Mouse (Mus musculus) megakaryocyte progenitor cell, adult 5-6 weeks (primary cell): ENCODE measurements around the gene Serpinf2. TPM values are rescaled to one million over a fixed set of nuclear protein-coding genes. Genes with fewer than 3 reads are reported as not detected.

Experiments
- ATAC-seq: replicated peaks from 2 replicates; pipeline ENCODE4 v1.8.0; 2016; ENCODE audit warnings: mild to moderate bottlenecking, moderate TSS enrichment, inconsistent platforms; ENCODE audit not compliant: poor library complexity
- total RNA-seq, 2 experiments: library from RNA; stranded (forward) in 1 of 2; stranded (reverse) in 1 of 2; fragments of 157-497, 149-512 nt in 1 of 2; fragments of 200-1000 nt in 1 of 2; gene quantifications; 2 replicates each; pipeline versions ENCODE4 v1.2.3 to v1.2.4; 2015 to 2017

The Serpinf2 gene
- total RNA-seq, 2 experiments from 2014 or later, result 0.20 TPM; not detected in 1

DNA sequence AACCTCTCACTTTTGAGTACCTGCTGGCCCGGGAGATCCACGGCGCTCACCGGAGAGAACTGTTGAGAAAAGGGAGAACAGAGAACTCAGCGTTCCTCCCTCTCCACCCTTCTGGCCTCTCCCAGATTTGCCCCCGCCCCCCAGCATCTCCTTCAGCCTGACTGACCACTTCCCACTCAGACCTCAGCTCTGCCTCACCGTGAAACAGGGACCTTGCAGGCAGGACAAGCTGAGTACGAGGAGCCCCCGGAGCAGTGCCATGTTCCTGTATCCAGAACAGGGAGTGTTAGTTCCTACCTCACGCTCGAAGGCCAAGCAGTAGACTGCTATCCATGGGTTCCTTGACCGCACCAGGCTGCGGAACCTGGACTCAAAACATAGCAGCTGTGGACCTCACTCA, 1.2 kb downstream of the Serpinf2 start:
- no peak for ATAC-seq

DNA sequence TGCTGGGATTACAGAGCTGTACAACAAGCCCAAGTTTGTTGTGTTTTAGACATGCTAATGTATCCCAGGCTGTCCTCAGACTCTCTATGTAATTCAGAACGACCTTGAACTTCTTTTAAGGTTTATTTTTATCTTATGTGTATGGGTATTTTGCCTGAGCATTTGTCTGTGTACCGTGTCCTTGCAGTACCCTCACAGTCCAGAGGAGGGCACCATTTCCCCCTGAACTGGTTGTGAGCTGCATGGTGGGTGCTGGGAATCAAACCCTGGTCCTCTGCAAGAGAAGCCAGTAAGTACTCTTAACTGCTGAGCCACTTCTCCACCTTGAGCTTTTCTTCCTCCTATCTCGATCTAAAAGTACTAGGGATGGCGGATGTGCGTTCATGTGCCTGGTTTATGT, 5.3 kb downstream of the Serpinf2 start:
- ATAC-seq, result no peak

DNA sequence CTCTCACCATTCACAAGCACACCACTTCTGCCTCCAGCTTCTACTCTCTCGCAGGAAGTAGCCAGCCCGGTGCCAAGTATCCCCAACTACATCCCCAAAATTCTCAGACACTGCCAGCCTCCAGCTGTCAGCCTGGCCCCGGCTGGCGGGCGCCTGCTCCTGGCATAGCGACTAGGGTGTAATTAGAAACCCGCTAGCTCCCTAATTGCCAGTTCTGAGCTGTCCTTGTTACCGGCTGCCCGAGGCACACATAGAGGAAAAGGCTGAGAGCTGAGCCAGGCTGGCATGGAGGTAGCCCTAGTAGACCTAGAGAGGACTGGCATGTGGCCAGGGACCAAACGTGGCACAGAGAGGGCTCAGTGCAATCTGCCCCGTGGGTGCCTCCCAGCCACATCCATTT, 8.1 kb downstream of the Serpinf2 start:
- no peak for ATAC-seq

DNA sequence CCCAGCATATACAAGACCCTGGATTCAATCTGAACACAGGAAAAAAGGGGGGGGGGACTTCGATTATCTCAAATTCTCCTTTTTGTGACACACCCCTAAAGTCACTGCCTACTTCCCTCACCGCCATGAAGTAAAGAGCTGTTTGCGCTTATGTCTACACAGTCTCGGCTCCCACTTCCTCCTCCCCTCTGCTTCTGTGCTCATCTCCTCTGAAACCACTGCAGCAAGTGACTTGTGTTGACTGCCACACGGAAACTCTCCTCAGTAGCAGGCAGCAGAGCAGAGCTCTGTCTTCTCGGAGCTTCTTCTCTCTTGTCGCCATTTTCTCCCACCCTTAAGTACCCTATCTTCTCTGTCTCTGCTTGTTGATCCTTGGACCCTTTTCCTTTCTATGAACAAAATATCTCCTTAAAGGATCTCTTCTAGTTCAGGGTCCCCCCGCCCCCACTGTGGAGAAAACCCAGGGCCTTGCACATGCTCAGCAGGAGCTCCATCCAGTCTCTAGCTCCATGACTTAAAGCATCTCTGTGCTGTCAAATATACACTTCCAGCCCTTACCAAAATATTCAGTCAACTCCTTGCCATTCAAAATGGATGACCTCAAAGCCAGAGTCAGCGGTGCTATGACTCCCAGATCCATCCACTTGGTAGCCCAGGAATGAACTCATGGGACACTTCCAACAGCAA, 10.2 kb downstream of the Serpinf2 start:
- peak; percentile 97 for ATAC-seq

DNA sequence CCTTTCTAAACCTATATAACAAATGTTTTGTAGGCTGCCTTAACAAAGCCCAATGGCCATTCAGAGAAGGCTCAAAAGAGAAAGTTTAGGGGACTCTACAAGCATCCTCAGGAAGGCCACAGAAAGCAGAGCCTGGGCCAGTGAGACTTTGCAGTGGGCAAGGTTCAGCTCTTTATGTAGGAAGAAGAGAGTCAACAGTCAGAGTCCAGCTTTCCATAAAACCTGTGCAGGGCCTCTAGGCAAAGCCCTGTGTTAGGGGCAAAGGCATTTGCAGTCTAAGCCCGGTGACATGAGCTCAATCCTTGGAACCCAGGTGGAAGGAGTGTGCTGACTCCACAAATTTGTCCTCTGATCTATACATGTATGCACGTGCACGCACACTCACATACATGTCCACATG, 14.9 kb downstream of the Serpinf2 start:
- no peak for ATAC-seq

DNA sequence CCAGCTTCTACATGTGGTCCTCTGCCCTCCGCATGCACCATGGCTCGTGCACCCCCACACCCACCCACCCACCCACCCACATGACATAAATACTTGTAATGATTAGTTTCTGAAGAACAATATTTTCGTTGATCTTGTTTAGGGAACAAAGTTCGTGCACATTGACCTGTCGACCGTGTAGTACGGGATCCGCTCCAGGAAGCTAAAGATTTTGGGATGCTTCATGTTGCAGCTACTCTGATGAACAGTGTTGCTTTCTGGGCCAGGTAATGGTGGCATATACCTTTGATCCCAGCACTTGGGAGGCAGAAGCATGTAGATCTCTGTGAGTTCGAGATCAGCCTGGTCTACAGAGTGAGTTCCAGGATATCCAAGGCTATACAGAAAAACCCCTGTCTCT, 15.4 kb downstream of the Serpinf2 start:
- no peak for ATAC-seq

DNA sequence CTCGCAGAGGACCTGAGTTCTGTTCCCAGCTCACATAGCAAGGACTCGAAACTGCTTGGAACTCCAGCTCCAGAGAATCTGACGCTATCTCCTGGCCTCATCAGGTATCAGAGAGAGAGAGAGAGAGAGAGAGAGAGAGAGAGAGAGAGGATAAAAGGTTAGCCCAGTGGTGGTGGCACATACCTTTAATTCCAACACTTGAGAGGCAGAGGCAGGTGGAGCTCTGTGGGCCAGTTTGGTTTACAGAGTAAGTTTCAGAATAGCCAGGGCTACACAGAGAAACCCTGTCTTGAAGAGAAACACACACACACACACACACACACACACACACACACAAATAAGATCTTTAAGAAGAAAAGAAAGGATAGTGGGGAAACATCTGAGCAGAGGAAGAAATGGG, 16.3 kb downstream of the Serpinf2 start:
- no peak for ATAC-seq

DNA sequence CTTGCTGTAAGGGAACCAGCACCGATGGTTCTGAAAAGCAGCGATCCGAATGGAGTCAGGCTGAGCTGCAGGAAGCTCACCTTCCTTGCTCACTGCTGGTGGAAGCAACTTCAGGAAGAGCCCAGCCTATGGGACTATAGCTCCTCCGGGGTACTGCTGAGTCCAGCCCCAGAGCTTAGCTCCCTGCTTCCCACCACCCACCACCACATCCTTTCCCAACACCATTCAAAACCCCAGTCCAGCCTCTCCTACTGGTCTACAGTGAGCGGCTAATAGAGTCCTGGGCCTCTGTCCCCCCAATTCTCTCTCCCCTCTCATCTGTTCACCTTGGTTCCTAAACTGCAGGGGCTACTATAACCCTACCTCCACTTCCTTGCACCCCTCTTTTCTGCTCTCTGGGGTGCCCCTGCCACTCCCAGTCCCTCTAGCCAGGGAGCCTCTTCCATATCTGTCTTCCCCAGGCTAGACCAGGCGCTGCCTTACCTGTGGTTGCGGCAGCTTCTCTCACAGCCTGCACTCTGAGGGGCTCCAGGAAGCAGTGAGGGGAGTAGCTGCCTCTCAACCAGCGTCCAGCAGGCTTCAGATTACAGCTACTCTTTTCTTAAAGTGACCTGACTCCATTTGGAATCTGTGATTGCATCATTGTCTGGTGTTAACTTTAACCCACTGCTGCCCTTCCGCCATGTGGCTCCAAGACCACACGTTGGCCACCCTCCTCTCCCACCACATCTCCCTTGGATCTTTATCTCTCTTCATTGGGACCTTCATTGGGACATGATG, 17.2 kb downstream of the Serpinf2 start, which contains the start of gene Serpinf1:
Gene Serpinf1, minus strand, starts transcription at position 689 of the 780 bp plus-strand sequence.
- ATAC-seq, result peak; percentile 34; the same call in 1 of the 2 replicates

DNA sequence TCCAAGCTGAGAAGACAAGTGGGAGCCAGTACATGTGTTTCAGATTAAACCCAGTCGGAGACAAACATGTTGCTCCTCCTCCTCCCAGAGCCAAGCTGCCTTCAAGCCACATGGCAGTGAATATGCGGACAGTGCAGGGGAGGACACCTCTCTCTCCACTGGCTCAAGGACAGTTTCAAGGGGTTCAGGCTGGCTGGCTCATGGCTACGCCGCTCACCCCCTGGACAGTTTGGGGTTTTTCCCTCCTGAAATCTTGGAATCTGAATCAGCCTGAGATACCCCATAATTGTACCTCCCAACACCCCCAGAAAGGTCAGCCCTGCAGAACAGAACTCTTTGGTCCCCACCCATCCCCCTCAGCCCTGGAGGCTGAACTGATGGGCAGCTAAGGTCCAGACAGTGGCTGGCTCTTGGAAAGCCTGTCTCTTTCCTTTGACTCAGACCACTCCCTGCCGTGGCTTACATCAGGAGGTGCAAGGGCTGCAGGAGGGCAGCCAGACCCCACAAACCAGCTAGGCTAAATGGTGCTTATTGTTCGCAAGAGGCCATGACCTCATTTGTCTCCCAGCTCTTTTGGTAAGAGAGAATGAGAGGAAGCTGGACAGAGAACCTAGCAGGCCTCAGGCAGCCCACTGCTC, 17.9 kb downstream of the Serpinf2 start:
- no peak for ATAC-seq

DNA sequence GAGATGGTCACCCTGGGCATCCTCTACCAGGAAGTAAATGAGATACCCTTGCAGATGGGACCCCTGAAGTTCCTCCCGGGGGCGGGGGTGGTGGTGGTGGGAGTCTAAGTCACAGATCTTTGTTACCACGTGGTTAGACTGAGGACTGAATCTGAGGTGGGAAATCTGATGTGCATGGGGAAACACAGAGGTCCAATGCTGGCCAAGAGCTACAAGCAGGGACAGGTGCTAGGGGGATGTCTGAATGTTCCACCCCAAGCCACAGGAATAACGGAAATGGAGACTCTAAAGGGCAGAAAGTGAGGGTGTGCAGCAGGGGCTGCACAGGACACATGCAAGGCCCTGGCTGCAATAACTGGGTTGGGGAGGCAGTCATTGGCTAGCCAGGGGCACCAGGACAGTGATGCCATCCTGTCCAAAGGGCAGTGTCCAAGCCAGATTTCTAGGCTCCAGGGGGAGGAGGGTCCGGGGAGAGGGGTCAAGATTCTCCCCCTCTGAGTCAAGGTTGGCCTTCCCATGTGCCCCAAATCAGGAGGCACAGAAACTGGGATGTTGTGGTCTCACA, 18.5 kb downstream of the Serpinf2 start:
- no peak for ATAC-seq

DNA sequence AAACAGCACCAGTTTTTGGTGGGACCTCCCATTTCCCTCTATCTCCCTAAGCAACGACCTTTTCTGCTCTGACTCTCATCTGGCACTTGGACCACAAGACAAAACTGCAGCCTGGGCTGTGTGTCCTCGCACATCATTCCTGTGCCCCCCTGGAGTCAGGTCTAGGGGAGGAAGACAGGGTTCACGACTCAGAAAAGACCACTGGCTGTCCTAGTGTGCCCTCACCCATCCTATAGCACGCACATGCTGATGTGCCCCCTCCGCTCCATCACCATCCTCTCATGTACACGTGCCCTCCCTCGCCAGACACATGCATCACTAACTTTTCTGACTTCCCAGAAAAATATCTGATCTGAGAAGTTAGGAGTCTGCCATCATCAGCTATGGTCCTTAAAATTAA, 19.4 kb downstream of the Serpinf2 start:
- ATAC-seq, result no peak

DNA sequence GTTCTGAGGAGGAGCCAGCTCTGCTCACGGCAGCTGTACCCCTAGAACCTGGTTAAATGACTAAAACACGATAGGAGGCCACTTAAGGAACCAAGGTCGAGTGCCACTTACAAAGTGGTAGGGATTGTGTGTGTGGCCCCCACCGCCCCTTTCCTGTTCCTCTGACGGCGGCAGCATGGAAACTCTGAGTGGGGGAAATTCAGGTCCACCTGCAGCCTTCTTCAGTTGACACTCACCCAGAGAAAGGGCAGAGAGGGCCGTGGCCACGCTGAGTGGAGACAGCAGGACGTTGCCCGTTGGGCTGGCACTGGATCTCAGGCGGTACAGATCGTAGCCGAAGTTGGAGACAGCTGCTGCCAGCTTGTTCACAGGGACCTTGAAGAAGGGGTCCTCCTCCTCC, 23.4 kb downstream of the Serpinf2 start:
- ATAC-seq, result no peak

DNA sequence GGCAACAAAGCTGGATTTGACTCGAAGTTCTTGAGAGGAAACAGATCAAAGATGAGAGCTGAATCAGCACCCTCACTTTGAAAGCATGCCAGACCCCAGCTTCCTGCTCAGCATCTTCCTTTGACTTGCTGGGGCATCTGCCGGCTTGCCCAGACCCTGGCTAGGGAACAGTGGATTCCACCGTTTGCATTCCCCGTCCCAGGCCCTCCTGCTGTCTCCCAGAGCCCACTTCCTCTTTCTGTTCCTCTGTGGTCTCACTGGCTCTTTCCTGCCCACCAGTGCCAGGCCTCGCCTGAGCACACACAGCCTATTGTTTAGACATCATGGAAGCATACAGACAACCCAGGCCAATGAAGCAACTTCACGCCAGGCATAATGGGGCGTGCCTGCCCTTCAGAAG, 24.3 kb downstream of the Serpinf2 start:
- peak; percentile 96 for ATAC-seq

DNA sequence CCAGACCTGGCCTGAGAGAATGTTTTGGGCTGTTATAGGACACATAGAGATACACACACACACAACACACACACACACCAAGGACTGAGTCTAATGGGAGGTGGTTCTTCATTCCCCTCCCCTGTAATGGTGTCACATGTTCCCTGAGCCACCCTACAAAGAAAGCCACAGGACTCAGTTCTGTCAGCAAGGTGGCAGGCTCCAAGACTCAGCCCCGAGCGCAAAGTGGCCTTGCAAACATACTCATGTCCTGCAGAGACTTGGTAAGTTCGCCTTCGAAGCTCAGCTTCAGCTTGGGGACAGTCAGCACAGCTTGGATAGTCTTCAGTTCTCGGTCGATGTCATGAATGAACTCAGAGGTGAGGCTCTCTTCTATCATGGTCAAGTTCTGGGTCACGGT, 28.8 kb downstream of the Serpinf2 start:
- ATAC-seq, result no peak

DNA sequence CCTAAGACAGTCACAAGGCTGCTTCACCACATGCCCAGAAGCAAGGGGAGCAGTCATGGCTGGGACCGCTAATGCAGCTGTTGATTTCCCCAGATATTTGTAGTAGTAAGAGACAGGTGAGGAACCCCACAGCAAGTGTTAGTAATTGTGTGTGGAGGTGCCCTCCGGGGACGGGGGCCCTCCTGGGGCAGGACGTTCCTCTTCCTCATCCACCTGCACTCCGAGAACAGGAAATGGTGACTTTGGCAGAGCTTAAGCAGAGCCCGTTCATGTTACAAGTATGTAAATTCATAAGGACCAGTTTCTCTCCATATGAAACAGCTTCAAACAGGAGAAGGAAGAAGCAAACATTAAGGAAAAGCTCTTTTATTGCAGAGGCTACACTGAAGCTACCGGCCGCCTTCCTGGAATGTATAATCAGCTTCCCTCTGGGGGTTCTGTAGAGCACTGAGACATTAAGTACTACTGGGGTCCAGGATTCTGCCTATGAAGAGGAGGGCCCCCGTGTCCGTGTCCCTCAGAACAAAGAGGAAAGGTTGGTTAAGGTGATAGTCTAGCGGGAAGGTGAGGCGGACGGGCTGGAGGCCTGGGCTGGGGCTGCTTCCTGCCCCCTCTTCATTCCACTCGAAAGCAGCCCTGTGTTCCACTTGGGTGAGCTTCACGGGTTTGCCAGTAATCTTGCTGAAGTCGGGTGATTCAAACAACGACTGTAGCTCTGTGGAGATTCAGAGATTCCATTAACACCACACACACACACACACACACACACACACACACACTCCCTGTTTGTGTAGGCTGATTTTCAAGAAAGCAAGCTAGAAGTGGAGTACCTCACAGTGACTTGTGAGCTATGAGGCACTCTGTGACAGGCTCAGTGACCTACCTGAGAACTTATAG, 29.5 kb downstream of the Serpinf2 start:
- ATAC-seq, result no peak

DNA sequence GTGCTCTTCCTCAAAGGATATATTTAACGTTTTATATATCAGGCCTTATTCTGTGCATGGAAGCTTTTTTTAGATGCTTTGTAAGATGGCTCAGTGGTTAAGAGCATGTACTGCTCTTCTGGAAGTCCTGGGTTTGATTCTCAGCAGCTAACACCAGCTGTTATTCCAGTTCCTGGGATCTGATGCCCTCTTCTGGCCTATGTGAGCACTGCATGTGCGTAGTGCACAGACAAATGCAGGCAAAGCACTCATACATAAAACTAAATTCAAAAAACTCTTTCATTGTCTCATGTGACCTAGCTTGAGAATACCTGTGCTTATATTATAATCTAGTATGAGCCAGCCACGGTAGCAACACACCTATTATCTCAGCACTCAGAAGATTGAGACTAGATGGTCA, 32.5 kb downstream of the Serpinf2 start:
- ATAC-seq, result peak; percentile 77

DNA sequence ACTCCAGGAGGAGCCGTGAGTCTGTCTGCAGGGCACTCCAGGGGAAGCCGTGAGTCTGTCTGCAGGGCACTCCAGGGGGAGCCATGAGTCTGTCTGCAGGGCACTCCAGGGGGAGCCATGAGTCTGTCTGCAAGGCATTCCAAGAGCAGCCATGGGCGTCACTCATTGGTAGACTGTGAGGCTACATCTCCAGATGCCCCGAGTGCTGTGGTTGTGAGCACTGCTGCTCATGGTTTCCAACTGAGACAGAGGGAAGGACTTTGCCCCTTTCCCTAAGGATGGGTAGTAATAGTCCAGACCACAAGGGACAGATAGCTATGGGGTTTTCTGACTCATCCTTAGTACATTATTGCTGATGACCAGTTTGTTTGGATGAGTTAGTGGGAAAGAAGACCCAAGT, 33.3 kb downstream of the Serpinf2 start:
- ATAC-seq, result no peak

DNA sequence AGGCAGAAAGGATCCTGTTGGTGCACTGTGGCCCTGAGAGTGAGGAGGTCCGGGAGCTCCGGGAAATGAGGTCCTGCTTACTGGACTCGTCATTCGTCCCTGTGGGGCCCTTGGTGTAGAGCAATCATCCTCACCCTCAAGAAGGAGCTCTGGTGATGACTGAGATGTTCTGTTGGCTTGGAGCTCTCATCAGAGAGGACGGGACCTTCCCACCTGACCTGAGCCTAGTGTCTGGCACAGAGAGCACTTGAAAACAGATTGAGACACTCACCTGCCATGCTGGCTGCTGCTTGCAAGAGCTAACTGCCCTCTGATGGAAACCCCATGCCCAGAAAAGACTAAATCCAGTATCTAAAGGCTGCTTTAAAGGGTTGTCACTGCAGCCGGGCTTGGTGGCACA, 34.6 kb downstream of the Serpinf2 start:
- ATAC-seq, result no peak

DNA sequence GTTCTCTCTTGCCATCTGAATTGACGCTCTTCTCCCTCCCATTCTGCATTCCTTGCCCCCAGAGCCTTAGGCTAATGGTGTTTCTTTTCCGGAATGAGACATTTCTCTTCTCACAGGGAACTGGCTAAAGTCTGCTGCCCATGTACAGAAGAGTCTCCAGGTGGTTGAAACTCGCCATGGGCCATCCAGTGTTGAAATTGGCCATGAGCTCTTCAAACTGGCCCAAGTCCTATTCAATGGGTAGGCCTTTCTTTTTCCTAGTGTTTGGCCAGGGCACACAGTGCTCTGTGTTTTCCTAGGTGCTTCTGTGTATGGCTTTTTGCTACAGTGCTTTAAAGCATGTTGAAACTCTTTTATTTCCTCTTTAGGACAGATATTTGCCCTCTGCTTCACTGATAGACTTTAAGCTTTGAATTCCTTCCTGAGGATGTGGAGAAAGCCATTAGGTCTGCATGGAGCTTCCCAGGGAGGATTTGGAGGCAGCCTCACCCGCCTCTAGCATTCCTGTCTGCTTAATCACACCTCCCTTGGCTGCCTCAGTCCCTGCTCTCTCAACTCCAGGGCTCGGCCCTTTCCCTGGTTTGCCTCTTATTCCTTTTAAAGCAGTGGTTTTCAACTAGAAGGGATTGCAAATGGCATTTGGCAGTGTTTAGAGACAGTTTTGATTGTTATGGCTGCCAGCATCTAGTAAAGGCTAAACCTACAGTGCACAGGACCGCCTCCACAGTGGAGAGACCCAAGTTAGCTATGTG, 35.9 kb downstream of the Serpinf2 start:
- ATAC-seq, result no peak

DNA sequence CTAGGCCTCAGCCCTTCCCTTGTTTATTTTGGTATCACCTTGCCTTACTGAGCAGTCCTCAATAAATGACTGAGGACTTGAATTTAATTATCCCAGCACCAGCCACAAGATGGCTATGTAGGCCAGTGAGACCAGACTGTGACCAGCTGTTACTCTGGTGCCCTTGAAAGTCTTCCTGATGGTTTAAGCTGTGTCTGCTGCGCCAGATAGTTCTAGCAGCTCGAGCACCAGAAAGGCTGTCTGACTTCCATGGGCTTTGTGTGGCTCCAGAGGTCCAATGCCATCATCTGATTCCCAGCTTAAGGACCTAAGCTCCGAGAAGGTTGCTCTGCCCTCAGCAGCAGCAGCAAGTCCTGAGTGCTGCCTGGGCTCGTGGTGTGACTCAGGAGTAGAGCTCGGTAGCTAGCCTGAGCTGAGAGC, 37.1 kb downstream of the Serpinf2 start:
- peak; percentile 91 for ATAC-seq
